Mouse (Mus musculus): ENCODE measurements around the gene Cacng1.

DNA sequence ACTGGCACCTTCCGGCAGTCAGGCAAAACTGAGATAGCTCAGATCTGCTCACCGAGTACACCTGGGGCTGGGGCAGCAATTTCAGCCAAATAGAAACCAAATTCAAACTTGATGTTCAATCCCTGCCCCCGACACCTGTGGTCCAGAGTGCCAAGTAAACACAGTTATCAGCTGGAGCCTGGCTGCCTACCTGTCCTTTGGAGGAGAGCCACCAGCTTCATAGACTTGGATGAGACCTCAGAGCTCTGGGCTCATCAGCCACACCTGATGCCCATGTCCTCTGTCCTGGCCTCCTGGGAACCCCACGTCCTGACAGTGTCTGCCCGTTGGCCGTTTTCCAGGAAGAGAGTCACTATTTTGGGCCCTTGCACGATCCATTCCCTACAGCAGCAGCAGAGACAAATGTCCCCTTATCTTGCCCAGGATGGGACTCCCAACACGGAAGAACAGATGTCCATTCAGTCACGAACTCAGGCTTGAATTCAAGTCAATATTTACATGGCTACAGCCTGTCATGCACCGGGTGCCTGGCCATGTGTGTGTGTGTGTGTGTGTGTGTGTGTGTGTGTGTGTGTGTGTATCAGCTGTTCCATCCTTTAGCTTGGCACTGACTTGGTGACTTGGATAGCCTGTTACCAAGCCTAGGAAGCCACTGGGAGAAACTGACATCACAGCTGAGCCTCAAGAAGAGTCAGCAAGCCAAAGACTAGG lies 45.6 kb upstream of the Cacng1 start:
- TF ChIP-seq EP300 (IDR thresholded peaks at IDR 0.05; ENCODE audit: low read depth) (no peak), CTCF (IDR thresholded peaks at IDR 0.05; ENCODE audit: low read depth) (no peak)

All from liver, postnatal 0 days (tissue).